Mouse (Mus musculus) ES-E14 (cell line): ENCODE data around the gene Gnas.

Experiments used
- HCFC1 ChIP-seq: IDR thresholded peaks from 2 replicates; pipeline ENCODE4 v1.6.1; 2012; ENCODE audit warnings: low read length, inconsistent platforms, borderline replicate concordance; ENCODE audit not compliant: insufficient read depth
- MAFK ChIP-seq: IDR thresholded peaks from 2 replicates; pipeline ENCODE4 v1.6.1; 2014; ENCODE audit warnings: mild to moderate bottlenecking, low read depth, low read length, inconsistent platforms; ENCODE audit not compliant: insufficient read depth
- ZNF384 ChIP-seq: IDR thresholded peaks from 2 replicates; pipeline ENCODE4 v1.6.1; 2012; ENCODE audit warnings: low read depth, low read length, inconsistent platforms

GRCm38 (mm10) chr2:174295175-174295899 is 11.2 kb downstream of the Gnas start:
- TF ChIP-seq MAFK (no peak), HCFC1 (no peak; the same call in 1 of the 2 replicates), ZNF384 (no peak)
